Mouse (Mus musculus) thymus, postnatal 10 days (tissue): ENCODE measurements at regions not wholly inside any gene's neighbourhood (a gene's known extent, or its start where the extent isn't known, plus 50 kb on each side); places are given as distances from the start of the nearest gene placed in this dataset.
"Not testable (repeated sequence)": the region's sequence is repeated elsewhere in the genome, so short reads cannot be mapped to it uniquely, and the experiment has no call there.

Experiments
- DNase-seq, 2 experiments: peaks; one replicate each; pipeline ENCODE4 v3.0.0; 2021; ENCODE audit warnings: low spot score in 2 of 2

DNA sequence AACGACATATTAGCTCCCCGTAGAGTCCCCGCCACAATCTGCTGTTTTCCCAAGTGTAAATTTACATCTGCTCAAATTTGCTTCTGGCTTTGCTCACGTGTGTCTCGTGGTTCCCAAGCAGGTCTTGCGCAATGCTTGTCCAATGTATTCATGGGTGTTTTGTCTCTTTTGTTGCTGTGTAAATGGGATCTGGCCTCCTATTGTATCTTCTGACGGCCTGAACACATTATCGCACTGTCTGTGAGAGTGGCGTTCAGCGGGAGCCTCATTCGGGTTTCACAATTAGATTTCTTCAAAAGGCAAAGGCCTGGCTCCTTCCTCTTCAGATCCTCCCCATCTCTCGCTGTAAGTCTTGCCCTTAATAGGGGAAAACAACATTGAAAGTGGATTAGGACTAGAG, 274.5 kb downstream of the Fam19a5 start:
- DNase-seq: no peak

- no peak for DNase-seq
Observed at GRCm38 (mm10) chr15:87842097-87842496, 298.0 kb downstream of the Fam19a5 start.

- no peak for DNase-seq
Observed at GRCm38 (mm10) chr15:87859069-87859468, 315.0 kb downstream of the Fam19a5 start.

GRCm38 (mm10) chr15:87876286-87876899, 332.3 kb downstream of the Fam19a5 start:
- DNase-seq: no peak

DNA sequence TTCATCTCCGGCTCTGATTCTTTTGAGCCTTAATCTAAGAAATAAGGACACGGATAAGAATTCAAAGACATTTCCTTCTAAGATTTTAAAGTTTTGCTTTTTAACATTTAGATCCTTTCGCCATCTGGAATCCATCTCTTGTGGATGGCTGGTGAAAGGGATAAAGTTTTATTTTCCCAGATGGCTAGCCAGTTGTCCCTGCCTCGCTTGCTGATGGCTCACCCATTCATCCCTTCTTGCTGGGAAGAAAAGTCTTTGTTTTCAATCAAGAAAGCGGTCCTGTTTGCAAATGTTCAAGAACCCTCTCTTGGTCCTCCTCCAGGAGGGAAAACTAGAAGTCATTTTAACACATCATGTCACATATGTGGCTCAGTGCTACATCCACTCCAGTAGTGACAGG, 346.8 kb downstream of the Fam19a5 start:
- no peak for DNase-seq

GRCm38 (mm10) chr15:87894866-87895265, 350.8 kb downstream of the Fam19a5 start:
- not testable (repeated sequence) for DNase-seq

DNA sequence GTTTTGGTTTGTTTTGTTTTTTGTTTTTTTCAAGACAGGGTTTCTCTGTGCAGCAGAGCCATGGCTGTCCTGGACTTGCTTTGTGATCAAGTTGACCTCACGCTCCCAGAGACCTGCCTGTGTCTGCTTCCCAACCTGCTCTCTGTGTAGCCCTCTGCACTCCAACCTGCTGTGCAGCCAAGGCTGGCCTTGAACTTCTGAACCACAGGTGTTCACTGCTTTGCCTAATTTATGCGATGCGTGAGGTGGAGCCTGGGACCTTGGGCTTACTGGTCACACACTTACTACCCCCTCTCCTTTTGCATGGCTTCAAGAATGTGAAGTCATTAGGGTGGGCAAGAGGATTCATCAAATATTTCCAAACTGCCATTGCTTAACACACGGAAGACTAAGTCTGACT, 354.6 kb downstream of the Fam19a5 start:
- no peak for DNase-seq

GRCm38 (mm10) chr15:87904436-87904835, 360.3 kb downstream of the Fam19a5 start:
- DNase-seq: no peak

GRCm38 (mm10) chr15:87906310-87906709, 362.2 kb downstream of the Fam19a5 start:
- no peak for DNase-seq

DNA sequence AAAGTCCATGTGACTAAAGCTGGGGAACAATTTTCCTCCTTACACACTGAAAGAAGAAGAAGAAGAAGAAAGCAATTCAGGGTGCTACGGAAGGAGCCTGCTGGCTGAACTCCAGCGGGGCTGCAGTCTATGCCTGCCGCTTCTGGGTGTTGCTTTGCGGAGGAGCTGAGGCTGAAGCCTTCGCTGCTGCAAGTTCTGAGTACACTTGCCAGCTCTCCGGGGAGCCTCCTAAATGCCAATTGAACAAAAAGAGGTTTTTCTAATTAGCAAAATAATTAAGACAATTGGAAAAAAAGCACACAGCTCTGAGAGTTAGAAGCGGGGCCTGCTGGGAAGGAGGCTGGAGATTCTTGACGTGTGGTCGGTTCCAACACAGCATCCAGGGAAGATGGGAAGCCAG, 378.0 kb downstream of the Fam19a5 start:
- no peak for DNase-seq

- no peak for DNase-seq
Observed at GRCm38 (mm10) chr15:87922781-87923446, 378.8 kb downstream of the Fam19a5 start.

- DNase-seq: no peak
Observed at GRCm38 (mm10) chr15:87923906-87924305, 379.8 kb downstream of the Fam19a5 start.

- no peak for DNase-seq
Observed at GRCm38 (mm10) chr15:87936041-87936440, 391.9 kb downstream of the Fam19a5 start.

GRCm38 (mm10) chr15:87940837-87941236, 396.7 kb downstream of the Fam19a5 start:
- no peak for DNase-seq

DNA sequence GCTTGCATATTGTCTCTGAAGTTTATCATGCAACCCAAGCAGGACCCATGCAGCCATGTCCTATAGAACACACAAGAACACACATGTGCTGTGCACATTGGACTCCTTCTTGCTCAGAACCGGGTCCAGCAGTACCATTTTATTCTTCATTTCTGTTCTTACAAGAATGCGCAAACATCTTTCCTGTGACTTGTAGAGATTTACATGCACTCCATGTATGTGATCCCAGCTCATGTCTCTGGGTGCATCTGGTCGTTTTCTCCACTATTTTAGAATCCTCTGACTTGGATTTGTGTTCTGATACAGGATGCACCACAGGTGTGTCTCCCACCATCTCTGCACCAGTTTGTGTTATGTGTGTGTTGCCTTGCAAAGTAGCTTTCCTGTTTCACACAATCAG, 408.4 kb downstream of the Fam19a5 start:
- DNase-seq: no peak

DNA sequence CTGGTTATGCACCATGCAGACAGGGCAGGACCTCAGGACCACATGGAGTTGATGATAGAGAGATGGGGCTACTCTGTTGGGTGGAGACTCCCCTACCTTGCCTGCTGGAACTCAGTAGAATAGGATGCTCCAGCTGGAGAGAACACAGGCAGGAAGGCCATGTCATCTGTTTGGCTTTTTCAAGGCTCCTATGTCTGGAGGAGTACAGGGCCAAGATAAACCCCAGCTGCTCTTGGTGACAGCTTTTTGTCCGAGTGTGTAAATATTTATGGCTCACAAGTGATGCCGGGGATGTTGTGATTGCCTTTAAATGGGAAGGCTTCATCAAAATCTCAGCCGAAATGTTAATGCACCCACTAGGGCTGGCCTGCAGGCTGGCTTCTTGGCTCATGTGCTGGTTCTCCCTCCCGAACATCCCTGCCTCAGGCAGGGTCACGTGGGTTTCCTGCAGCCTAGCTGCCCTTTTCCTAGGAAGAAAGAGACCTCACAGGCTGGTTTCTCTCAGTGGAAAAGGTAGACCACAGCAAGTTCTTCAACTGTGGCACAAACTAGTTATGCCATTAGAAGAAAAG, 411.7 kb downstream of the Fam19a5 start:
- DNase-seq: no peak

DNA sequence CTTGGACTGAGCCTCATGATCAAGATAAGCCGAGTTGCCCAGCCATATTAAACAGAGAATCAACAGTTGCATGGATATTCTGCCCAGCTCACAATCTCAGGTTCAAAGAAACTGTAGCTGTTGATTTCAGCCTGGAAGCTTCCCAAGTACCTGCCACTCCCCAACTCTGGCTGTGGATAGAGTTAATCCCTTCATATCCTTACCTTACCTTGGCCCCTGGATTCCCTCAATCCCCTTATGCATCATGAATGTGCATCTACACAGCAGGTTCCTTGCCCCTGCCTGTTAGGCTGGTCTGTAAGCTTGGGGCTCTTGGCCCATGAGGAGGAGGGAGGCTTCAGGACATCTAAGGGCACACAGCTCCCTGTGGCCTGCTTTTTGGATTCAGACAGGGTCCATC, 414.8 kb downstream of the Fam19a5 start:
- no peak for DNase-seq

GRCm38 (mm10) chr15:87972641-87973040, 428.5 kb downstream of the Fam19a5 start:
- no peak for DNase-seq

- no peak for DNase-seq
Observed at GRCm38 (mm10) chr15:87987322-87987985, 443.4 kb downstream of the Fam19a5 start.

DNA sequence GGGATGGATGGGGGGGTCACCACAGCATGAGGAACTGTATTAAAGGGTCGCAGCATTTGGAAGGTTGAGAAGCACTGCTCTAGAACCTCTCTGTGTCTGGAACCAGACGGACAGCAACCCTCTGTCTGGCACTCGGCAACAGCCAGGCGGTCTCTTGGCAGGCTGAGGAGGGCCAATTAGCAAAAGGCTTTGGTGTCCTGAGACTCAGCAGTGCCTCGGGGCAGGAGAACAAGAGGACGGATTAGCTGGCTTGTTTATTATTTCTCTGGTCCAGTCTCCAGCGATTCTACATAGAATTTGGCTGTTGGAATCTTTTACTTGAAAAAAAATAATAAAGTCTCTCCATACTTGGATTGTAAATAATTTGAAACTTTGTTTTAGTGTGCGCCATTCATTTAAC, 450.4 kb downstream of the Fam19a5 start:
- DNase-seq: no peak

GRCm38 (mm10) chr15:88017076-88017475, 473.0 kb downstream of the Fam19a5 start:
- no peak for DNase-seq

DNA sequence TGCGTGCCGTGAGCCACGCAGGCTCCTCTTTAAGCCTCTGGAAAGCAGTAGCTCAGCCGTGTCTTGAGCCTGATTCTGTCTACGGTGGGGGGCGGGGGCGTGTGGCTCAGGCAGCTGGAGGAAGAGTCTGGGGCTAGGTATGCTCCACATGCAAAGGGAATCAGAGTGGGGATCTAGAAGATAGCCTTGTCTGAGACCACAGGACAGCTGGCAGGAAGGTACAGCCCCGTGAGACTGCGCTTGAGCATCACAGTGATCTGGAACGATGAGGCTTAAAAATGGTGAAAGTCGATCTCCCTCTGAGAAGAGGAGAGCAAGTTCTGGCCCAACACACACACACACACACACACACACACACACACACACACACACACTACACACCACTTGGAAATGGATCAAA, 488.7 kb downstream of the Fam19a5 start:
- no peak for DNase-seq

DNA sequence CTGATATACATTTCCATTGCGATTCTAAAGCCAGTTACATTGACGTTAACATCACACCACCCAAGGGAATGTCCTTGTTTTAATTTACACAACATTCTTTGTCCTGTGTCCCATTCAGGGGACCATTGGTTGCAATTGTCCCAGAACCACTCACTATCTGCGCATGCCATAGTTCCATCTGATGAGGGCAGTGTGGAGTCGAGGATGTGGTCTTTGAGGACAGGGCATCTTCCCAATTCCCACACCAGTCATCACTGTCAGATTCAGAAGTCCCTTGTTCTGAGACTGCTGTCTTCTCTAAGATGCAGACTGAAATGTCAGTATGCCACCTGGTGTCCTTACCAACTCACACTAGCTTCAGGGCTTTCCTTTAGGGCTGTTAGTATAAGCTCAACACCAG, 489.6 kb downstream of the Fam19a5 start:
- no peak for DNase-seq
